Mouse (Mus musculus) right cerebral cortex, postnatal 36 days (tissue): ENCODE measurements at regions not wholly inside any gene's neighbourhood (a gene's known extent, or its start where the extent isn't known, plus 50 kb on each side); places are given as distances from the start of the nearest gene placed in this dataset.
A peak's percentile ranks its signal among the peaks of the same experiment; 100 is the strongest.

Experiments used
- DNase-seq, 2 experiments: peaks; one replicate each; pipeline ENCODE4 v3.0.0; 2022; ENCODE audit warnings: low spot score in 2 of 2, mixed read lengths in 1 of 2

- DNase-seq = no peak
These were observed 446.5 kb downstream of the Pdgfc start for GRCm38 (mm10) chr3:81482742-81483141.

GRCm38 (mm10) chr3:81483363-81483762, 447.1 kb downstream of the Pdgfc start:
- no peak for DNase-seq

GRCm38 (mm10) chr3:81505316-81505715, 427.1 kb upstream of the Ctso start:
- DNase-seq = no peak

- no peak for DNase-seq
These were observed 423.8 kb upstream of the Ctso start for GRCm38 (mm10) chr3:81508611-81509010.

GRCm38 (mm10) chr3:81521804-81522203, 410.6 kb upstream of the Ctso start:
- no peak for DNase-seq

- DNase-seq = no peak
These were observed 401.5 kb upstream of the Ctso start for GRCm38 (mm10) chr3:81530872-81531271.

GRCm38 (mm10) chr3:81535448-81536205, 396.8 kb upstream of the Ctso start:
- DNase-seq = no peak

- no peak for DNase-seq
These were observed 377.6 kb upstream of the Ctso start for GRCm38 (mm10) chr3:81554773-81555172.

GRCm38 (mm10) chr3:81562610-81563258, 369.7 kb upstream of the Ctso start:
- DNase-seq = no peak

- no peak for DNase-seq
These were observed 368.3 kb upstream of the Ctso start for GRCm38 (mm10) chr3:81563858-81564756.

- no peak for DNase-seq
These were observed 367.7 kb upstream of the Ctso start for GRCm38 (mm10) chr3:81564757-81565063.

- DNase-seq = no peak
These were observed 348.9 kb upstream of the Ctso start for GRCm38 (mm10) chr3:81583387-81584027.

- peak; percentile 2 to 29 for DNase-seq
These were observed 343.3 kb upstream of the Ctso start for GRCm38 (mm10) chr3:81589109-81589508.

- no peak for DNase-seq
These were observed 303.2 kb upstream of the Ctso start for GRCm38 (mm10) chr3:81629157-81629556.

GRCm38 (mm10) chr3:81658490-81658889, 273.9 kb upstream of the Ctso start:
- no peak for DNase-seq

GRCm38 (mm10) chr3:81661620-81662019, 270.8 kb upstream of the Ctso start:
- no peak for DNase-seq

- DNase-seq = no peak
These were observed 266.1 kb upstream of the Ctso start for GRCm38 (mm10) chr3:81666262-81666661.

- no peak for DNase-seq
These were observed 255.8 kb upstream of the Ctso start for GRCm38 (mm10) chr3:81676570-81676969.

GRCm38 (mm10) chr3:81701974-81702697, 230.3 kb upstream of the Ctso start:
- no peak for DNase-seq

GRCm38 (mm10) chr3:81718911-81719310, 213.5 kb upstream of the Ctso start:
- no peak for DNase-seq

GRCm38 (mm10) chr3:81735463-81735862, 196.9 kb upstream of the Ctso start:
- peak; percentile 6 to 7 for DNase-seq
